Mouse (Mus musculus) MEL (cell line): ENCODE results near the gene Heatr5a. TPM values are rescaled to one million over a fixed set of nuclear protein-coding genes. Genes with fewer than 3 reads are reported as not detected.

ENCODE experiments used
- DNase-seq: peaks from one replicate; pipeline ENCODE4 v3.0.0; 2011; ENCODE audit warnings: low read depth, low spot score
- H3K27ac ChIP-seq: 2 replicates; pipeline ENCODE4 v1.5.1; 2012; ENCODE audit warnings: low read depth, mild to moderate bottlenecking, control low read depth, low read length, moderate library complexity; ENCODE audit not compliant: control insufficient read depth
- H3K27me3 ChIP-seq, 2 experiments: fragments of 150-350 bp in 1 of 2; sonication (generic) in 1 of 2; 2 replicates each; pipeline ENCODE4 v1.6.1; 2012; ENCODE audit warnings: low read length in 2 of 2, mild to moderate bottlenecking in 2 of 2, improper control_type of control experiment in 1 of 2, moderate library complexity in 1 of 2; ENCODE audit not compliant: insufficient read depth in 2 of 2, control insufficient read depth in 1 of 2
- H3K36me3 ChIP-seq, 2 experiments: 2 replicates each; pipeline ENCODE4 v1.6.1; 2012 to 2014; ENCODE audit warnings: low read length in 2 of 2, improper control_type of control experiment in 1 of 2, inconsistent platforms in 1 of 2, mild to moderate bottlenecking in 1 of 2; ENCODE audit not compliant: insufficient read depth in 2 of 2, control insufficient read depth in 1 of 2
- H3K4me1 ChIP-seq, 2 experiments: fragments of 150-350 bp in 1 of 2; sonication (generic) in 1 of 2; 2 replicates each; pipeline ENCODE4 v1.6.1; 2012; ENCODE audit warnings: low read length in 2 of 2, improper control_type of control experiment in 1 of 2, mild to moderate bottlenecking in 1 of 2; ENCODE audit not compliant: insufficient read depth in 2 of 2, control insufficient read depth in 1 of 2
- H3K4me3 ChIP-seq, 2 experiments: fragments of 150-350 bp in 1 of 2; sonication (generic) in 1 of 2; 2 replicates each; pipeline ENCODE4 v1.5.1; 2012; ENCODE audit warnings: low read depth in 2 of 2, low read length in 2 of 2, mild to moderate bottlenecking in 2 of 2, moderate library complexity in 2 of 2, control low read depth in 1 of 2, improper control_type of control experiment in 1 of 2; ENCODE audit not compliant: control insufficient read depth in 1 of 2, insufficient read depth in 1 of 2
- H3K79me2 ChIP-seq: 2 replicates; pipeline ENCODE4 v1.6.1; 2012; ENCODE audit warnings: mild to moderate bottlenecking, low read length, moderate library complexity; ENCODE audit not compliant: control insufficient read depth, poor library complexity, insufficient read depth
- H3K9ac ChIP-seq: 2 replicates; pipeline ENCODE4 v1.6.1; 2012; ENCODE audit warnings: low read depth, mild to moderate bottlenecking, control low read depth, low read length, moderate library complexity; ENCODE audit not compliant: control insufficient read depth, poor library complexity, severe bottlenecking
- H3K9me3 ChIP-seq: fragments of 150-350 bp; sonication (generic); replicated peaks from 2 replicates; pipeline ENCODE4 v1.6.1; 2012; ENCODE audit warnings: mild to moderate bottlenecking, low read length, improper control_type of control experiment, moderate library complexity; ENCODE audit not compliant: insufficient read depth
- BHLHE40 ChIP-seq: IDR thresholded peaks from 2 replicates; pipeline ENCODE4 v1.6.1; 2012; ENCODE audit warnings: low read depth, mild to moderate bottlenecking, inconsistent platforms, low read length, improper control_type of control experiment, borderline replicate concordance
- CHD1 ChIP-seq: IDR thresholded peaks from 2 replicates; pipeline ENCODE4 v1.6.1; 2012; ENCODE audit warnings: low read depth, mild to moderate bottlenecking, inconsistent platforms, low read length, improper control_type of control experiment
- CHD2 ChIP-seq: IDR thresholded peaks from 2 replicates; pipeline ENCODE4 v1.6.1; 2011; ENCODE audit warnings: low read length, improper control_type of control experiment
- CTCF ChIP-seq, 3 experiments: IDR thresholded peaks in 2 of 3; conservative IDR thresholded peaks in 1 of 3; 2 replicates each; pipeline ENCODE4 v1.5.1; 2011 to 2012; ENCODE audit warnings: low read length in 3 of 3, low read depth in 2 of 3, mild to moderate bottlenecking in 2 of 3, improper control_type of control experiment in 1 of 3, inconsistent platforms in 1 of 3, mixed read lengths in 1 of 3, moderate library complexity in 1 of 3; ENCODE audit not compliant: control insufficient read depth in 1 of 3, insufficient read depth in 1 of 3, poor library complexity in 1 of 3, severe bottlenecking in 1 of 3
- E2F4 ChIP-seq: IDR thresholded peaks from 2 replicates; pipeline ENCODE4 v1.6.1; 2011; ENCODE audit warnings: low read depth, low read length, improper control_type of control experiment, borderline replicate concordance
- ELF1 ChIP-seq: IDR thresholded peaks from 2 replicates; pipeline ENCODE4 v1.6.1; 2014; ENCODE audit warnings: low read depth, mild to moderate bottlenecking, inconsistent platforms, low read length, improper control_type of control experiment, moderate library complexity
- EP300 ChIP-seq, 2 experiments: IDR thresholded peaks; 2 replicates each; pipeline ENCODE4 v1.6.1; 2011; ENCODE audit warnings: improper control_type of control experiment in 2 of 2, low read length in 2 of 2, low read depth in 1 of 2, mild to moderate bottlenecking in 1 of 2
- ETS1 ChIP-seq: IDR thresholded peaks from 2 replicates; pipeline ENCODE4 v1.6.1; 2012; ENCODE audit warnings: low read depth, mild to moderate bottlenecking, inconsistent platforms, low read length, improper control_type of control experiment, moderate library complexity
- GATA1 ChIP-seq: IDR thresholded peaks from 2 replicates; pipeline ENCODE4 v1.6.1; 2011; ENCODE audit warnings: low read depth, low read length, improper control_type of control experiment
- JUND ChIP-seq: IDR thresholded peaks from 2 replicates; pipeline ENCODE4 v1.6.1; 2011; ENCODE audit warnings: low read depth, mild to moderate bottlenecking, improper control_type of control experiment, low read length
- KAT2A ChIP-seq: conservative IDR thresholded peaks from 2 replicates; pipeline ENCODE4 v1.6.1; 2012; ENCODE audit warnings: low read depth, low read length, improper control_type of control experiment, inconsistent platforms
- MAFK ChIP-seq: IDR thresholded peaks from 2 replicates; pipeline ENCODE4 v1.6.1; 2011; ENCODE audit warnings: low read depth, mild to moderate bottlenecking, low read length, improper control_type of control experiment, borderline replicate concordance
- MAX ChIP-seq: IDR thresholded peaks from 2 replicates; pipeline ENCODE4 v1.6.1; 2011; ENCODE audit warnings: low read length, improper control_type of control experiment
- MAZ ChIP-seq: IDR thresholded peaks from 2 replicates; pipeline ENCODE4 v1.6.1; 2012; ENCODE audit warnings: low read depth, mild to moderate bottlenecking, inconsistent platforms, low read length, improper control_type of control experiment
- MXI1 ChIP-seq: IDR thresholded peaks from 2 replicates; pipeline ENCODE4 v1.6.1; 2011; ENCODE audit warnings: mild to moderate bottlenecking, low read depth, low read length, improper control_type of control experiment
- NELFE ChIP-seq: IDR thresholded peaks from 2 replicates; pipeline ENCODE4 v1.6.1; 2011; ENCODE audit warnings: low read depth, low read length, improper control_type of control experiment
- POLR2A ChIP-seq, 2 experiments: IDR thresholded peaks; 2 replicates each; pipeline ENCODE4 v1.6.1; 2011 to 2012; ENCODE audit warnings: low read length in 2 of 2, mild to moderate bottlenecking in 2 of 2, control low read depth in 1 of 2, improper control_type of control experiment in 1 of 2, low read depth in 1 of 2, moderate library complexity in 1 of 2; ENCODE audit not compliant: control insufficient read depth in 1 of 2, insufficient read depth in 1 of 2, poor library complexity in 1 of 2
- POLR2AphosphoS2 ChIP-seq: IDR thresholded peaks from 2 replicates; pipeline ENCODE4 v1.6.1; 2011; ENCODE audit warnings: low read length, improper control_type of control experiment
- POLR2AphosphoS5 ChIP-seq: IDR thresholded peaks from 2 replicates; pipeline ENCODE4 v1.6.1; 2012; ENCODE audit warnings: low read depth, borderline replicate concordance, mild to moderate bottlenecking, inconsistent platforms, low read length, moderate library complexity, mixed read lengths
- RAD21 ChIP-seq: IDR thresholded peaks from 2 replicates; pipeline ENCODE4 v1.6.1; 2011; ENCODE audit warnings: mild to moderate bottlenecking, low read depth, low read length, improper control_type of control experiment
- RCOR1 ChIP-seq: IDR thresholded peaks from 2 replicates; pipeline ENCODE4 v1.6.1; 2012; ENCODE audit warnings: low read depth, mild to moderate bottlenecking, inconsistent platforms, low read length, improper control_type of control experiment
- SIN3A ChIP-seq: IDR thresholded peaks from 2 replicates; pipeline ENCODE4 v1.6.1; 2012; ENCODE audit warnings: low read length, improper control_type of control experiment, inconsistent platforms
- SMC3 ChIP-seq: IDR thresholded peaks from 2 replicates; pipeline ENCODE4 v1.6.1; 2011; ENCODE audit warnings: low read depth, low read length, improper control_type of control experiment
- TAL1 ChIP-seq: IDR thresholded peaks from 2 replicates; pipeline ENCODE4 v1.6.1; 2012; ENCODE audit warnings: mild to moderate bottlenecking, inconsistent platforms, low read length, moderate library complexity, mixed read lengths
- TBP ChIP-seq: IDR thresholded peaks from 2 replicates; pipeline ENCODE4 v1.8.0; 2011; ENCODE audit warnings: low read depth, low read length, improper control_type of control experiment
- TCF12 ChIP-seq: IDR thresholded peaks from 2 replicates; pipeline ENCODE4 v1.6.1; 2014; ENCODE audit warnings: low read depth, mild to moderate bottlenecking, inconsistent platforms, low read length, improper control_type of control experiment, moderate library complexity
- UBTF ChIP-seq: IDR thresholded peaks from 2 replicates; pipeline ENCODE4 v1.6.1; 2012; ENCODE audit warnings: low read depth, mild to moderate bottlenecking, inconsistent platforms, low read length, improper control_type of control experiment, moderate library complexity, borderline replicate concordance; ENCODE audit not compliant: insufficient read depth
- USF1 ChIP-seq: IDR thresholded peaks from 2 replicates; pipeline ENCODE4 v1.6.1; 2014; ENCODE audit warnings: low read depth, mild to moderate bottlenecking, inconsistent platforms, low read length, improper control_type of control experiment, moderate library complexity
- ZC3H11A ChIP-seq: IDR thresholded peaks from 2 replicates; pipeline ENCODE4 v1.6.1; 2012; ENCODE audit warnings: low read depth, mild to moderate bottlenecking, inconsistent platforms, low read length, improper control_type of control experiment
- ZKSCAN1 ChIP-seq: IDR thresholded peaks from 2 replicates; pipeline ENCODE4 v1.6.1; 2012; ENCODE audit warnings: low read depth, mild to moderate bottlenecking, inconsistent platforms, low read length, improper control_type of control experiment, moderate library complexity
- ZMIZ1 ChIP-seq: IDR thresholded peaks from 2 replicates; pipeline ENCODE4 v1.6.1; 2012; ENCODE audit warnings: low read depth, mild to moderate bottlenecking, inconsistent platforms, low read length, improper control_type of control experiment, moderate library complexity
- ZNF384 ChIP-seq: IDR thresholded peaks from 2 replicates; pipeline ENCODE4 v1.6.1; 2012; ENCODE audit warnings: low read depth, mild to moderate bottlenecking, inconsistent platforms, low read length, improper control_type of control experiment
- polyA plus RNA-seq, 2 experiments: library from polyadenylated mRNA; stranded (reverse) in 1 of 2; unstranded in 1 of 2; fragments of >175 nt in 1 of 2; fragments of >200 nt in 1 of 2; gene quantifications; 2 replicates each; pipeline versions ENCODE4 v1.2.1 to v1.2.4; 2012; ENCODE audit warnings: low replicate concordance in 2 of 2, low read depth in 1 of 2; ENCODE audit not compliant: insufficient read length in 2 of 2, insufficient read depth in 1 of 2, missing spikeins in 1 of 2
- total RNA-seq: library from RNA; depleted of rRNA; stranded (reverse); fragments of 300-350 nt; gene quantifications from 2 replicates; pipeline ENCODE4 v1.2.3, GENCODE M21; 2012

Gene Heatr5a
- total and polyA plus RNA-seq, 3 experiments: 41.2 to 70.5 (median 70.4) TPM

DNA sequence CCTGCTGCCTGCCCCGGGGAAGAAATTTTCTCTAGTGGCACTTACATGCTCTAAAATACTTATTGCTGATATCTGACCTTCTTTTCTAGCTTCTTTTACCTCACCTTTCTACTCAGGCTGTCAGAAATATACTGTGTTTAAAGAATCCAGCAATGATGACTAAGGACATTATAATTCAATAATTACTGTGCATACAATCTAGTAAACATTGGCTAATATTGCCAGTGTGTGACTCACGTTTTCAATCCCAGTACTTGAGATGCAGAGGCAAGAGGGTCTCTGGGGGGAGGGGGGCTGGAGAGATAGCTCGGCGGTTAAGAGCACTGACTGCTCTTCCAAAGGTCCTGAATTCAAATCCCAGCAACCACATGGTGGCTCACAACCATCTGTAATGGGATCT lies 120.8 kb downstream of the Heatr5a start:
- H3K4me3 ChIP-seq: no peak overlapping the region
- H3K27ac ChIP-seq: peak overlapping the region; percentile 94
- no peaks in the 10 kb centered on the region for H3K9me3 ChIP-seq
- H3K79me2 ChIP-seq: no peaks in the 10 kb centered on the region
- peak overlapping the region; percentile 39; the same call in 1 of the 2 replicates for H3K9ac ChIP-seq
- H3K27me3 ChIP-seq: no peaks in the 10 kb centered on the region
- H3K4me1 ChIP-seq: peaks cover 19 to 29% of the 10 kb centered on the region in 2 experiments
- TF ChIP-seq ZNF384 (no peak), SMC3 (no peak), TBP (0 out of 2 replicates have a peak, but pooled peaks have one; percentile 7), POLR2A (IDR thresholded peaks at IDR 0.05; ENCODE audit: control insufficient read depth in 1 of 2, insufficient read depth in 1 of 2, low read depth in 1 of 2, low read length in 2 of 2, poor library complexity in 1 of 2) (no peak)
- TF ChIP-seq, all 39 proteins: peak for 1
- no peak for DNase-seq
- H3K36me3 ChIP-seq: peaks cover 0 to 42% of the 10 kb centered on the region in 2 experiments; a peak in 2 of 4 replicates

DNA sequence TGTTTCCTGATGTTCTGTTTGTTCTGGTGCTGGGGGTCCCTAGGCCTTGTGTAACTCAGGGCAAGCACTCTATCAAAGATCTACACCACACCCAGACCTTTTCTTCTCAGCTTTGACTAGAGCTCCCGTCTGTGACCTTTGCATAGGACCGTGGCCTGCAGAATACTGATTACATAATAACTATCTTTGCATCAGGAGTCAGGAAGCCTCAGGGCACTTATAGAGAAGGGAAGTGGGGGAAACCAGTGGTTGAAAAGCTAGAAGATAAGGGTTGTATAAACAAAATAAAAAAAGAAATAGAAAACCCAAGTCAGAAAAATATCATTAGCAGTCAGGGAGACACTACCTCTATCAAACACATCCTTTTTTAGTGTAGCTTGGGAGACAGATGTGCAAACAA lies 121.2 kb downstream of the Heatr5a start:
- peak; percentile 91 for DNase-seq
- no peaks in the 10 kb centered on the region for H3K27me3 ChIP-seq
- no peaks in the 10 kb centered on the region for H3K9me3 ChIP-seq
- peaks cover 17 to 28% of the 10 kb centered on the region in 2 experiments for H3K4me1 ChIP-seq
- no peak overlapping the region for H3K4me3 ChIP-seq
- H3K79me2 ChIP-seq: no peaks in the 10 kb centered on the region
- peak overlapping the region; percentile 94 for H3K27ac ChIP-seq
- peaks cover 0 to 40% of the 10 kb centered on the region in 2 experiments; a peak in 2 of 4 replicates for H3K36me3 ChIP-seq
- peak overlapping the region; percentile 39 for H3K9ac ChIP-seq
- TF ChIP-seq EP300 (IDR thresholded peaks at IDR 0.05; ENCODE audit: low read depth in 1 of 2, low read length in 2 of 2) (peak; percentile 95 to 97), RCOR1 (peak; percentile 96), UBTF (no peak), JUND (no peak), SIN3A (peak; percentile 79; the same call in 1 of the 2 replicates), BHLHE40 (no peak; the same call in 1 of the 2 replicates), ZNF384 (peak; percentile 85), CHD2 (no peak), KAT2A (no peak), TBP (peak; percentile 52; the same call in 1 of the 2 replicates), MXI1 (no peak; the same call in 1 of the 2 replicates), GATA1 (peak; percentile 98), ZMIZ1 (no peak), RAD21 (no peak), ETS1 (peak; percentile 98), POLR2AphosphoS2 (no peak), NELFE (no peak), ELF1 (no peak), TAL1 (peak; percentile 92), E2F4 (no peak), ZC3H11A (no peak), ZKSCAN1 (no peak), SMC3 (no peak), POLR2AphosphoS5 (no peak), MAX (no peak), MAFK (peak; percentile 78; the same call in 1 of the 2 replicates), TCF12 (peak; percentile 96), POLR2A (IDR thresholded peaks at IDR 0.05; ENCODE audit: control insufficient read depth in 1 of 2, insufficient read depth in 1 of 2, low read depth in 1 of 2, low read length in 2 of 2, poor library complexity in 1 of 2) (no peak), CTCF (IDR thresholded peaks at IDR 0.05 in 2 of 3, conservative IDR thresholded peaks at IDR 0.05 in 1 of 3; ENCODE audit: control insufficient read depth in 1 of 3, insufficient read depth in 1 of 3, low read depth in 2 of 3, low read length in 3 of 3, poor library complexity in 1 of 3, severe bottlenecking in 1 of 3) (no peak), CHD1 (no peak), USF1 (no peak), MAZ (no peak; the same call in 1 of the 2 replicates)
